Mouse (Mus musculus) left cerebral cortex, postnatal 14 days (tissue): ENCODE measurements around the gene Acox1. TPM values are rescaled to one million over a fixed set of nuclear protein-coding genes. Genes with fewer than 3 reads are reported as not detected.

Experiments used
- DNase-seq, 2 experiments: peaks; one replicate each; pipeline ENCODE4 v3.0.0; 2021 to 2022; ENCODE audit warnings: low spot score in 2 of 2, mixed read lengths in 1 of 2
- intact Hi-C: fragments of 180-260 bp; cut with DNase I; formaldehyde crosslinking; loops from one replicate; pipeline ENCODE4 v1.15.1; 2025
- total RNA-seq, 2 experiments: library from RNA; stranded (reverse); gene quantifications; 2 replicates each; pipeline ENCODE4 v1.2.3; 2021

The Acox1 gene
- total RNA-seq, 2 experiments from 2014 or later: 120 to 121 TPM

DNA sequence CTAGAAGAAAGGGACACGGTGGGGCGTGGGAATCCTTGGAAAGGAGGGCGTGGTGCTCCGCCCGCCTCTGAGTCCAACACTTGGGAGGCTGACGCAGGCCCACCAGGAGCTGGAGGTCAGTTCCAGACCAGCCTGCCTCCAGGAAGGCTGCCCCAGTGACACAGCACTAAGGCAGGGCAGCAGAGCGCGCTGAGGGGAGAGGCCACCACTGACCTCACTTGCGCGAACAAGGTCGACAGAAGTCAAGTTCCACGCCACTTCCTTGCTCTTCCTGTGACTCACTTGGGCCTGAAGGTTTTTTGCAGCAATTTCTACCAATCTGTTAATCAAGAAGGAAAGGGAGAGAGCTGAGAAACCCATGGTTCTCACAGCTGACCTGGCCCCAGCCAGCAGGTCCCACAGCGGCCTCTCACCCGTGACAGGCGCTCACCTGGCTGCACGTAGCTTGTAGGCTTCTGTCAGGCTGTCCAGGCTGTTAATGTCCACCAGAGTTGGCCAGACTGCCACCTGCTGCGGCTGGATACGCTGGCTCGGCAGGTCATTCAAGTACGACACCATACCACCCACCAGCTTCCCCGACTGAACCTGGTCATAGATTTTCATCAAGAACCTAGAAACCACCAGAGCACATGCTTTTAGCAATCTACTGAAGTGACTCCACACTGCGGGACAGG is 23.9 kb downstream of the Acox1 start:
- intact Hi-C loops: no loop called here
- no peak for DNase-seq

DNA sequence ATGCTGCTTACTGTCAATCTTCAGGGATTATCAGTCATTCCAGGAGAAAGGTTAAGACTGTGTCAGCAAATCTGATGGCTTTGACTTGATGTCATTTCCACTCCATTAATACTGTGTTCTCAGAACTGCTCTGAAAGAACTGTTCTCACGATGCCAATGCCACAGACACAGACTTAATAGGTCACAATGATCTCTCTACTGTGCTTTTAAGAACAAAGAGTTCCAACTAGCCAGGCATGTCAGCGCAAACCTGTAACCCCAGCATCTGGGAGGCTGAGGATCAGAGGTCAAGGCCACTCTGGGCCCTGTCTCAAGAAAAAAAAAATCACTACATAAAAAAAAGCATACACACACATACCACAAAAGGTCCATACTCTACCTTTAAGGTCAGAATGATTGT is 26.9 kb downstream of the Acox1 start:
- no peak for DNase-seq
- intact Hi-C loops: no loop called here

DNA sequence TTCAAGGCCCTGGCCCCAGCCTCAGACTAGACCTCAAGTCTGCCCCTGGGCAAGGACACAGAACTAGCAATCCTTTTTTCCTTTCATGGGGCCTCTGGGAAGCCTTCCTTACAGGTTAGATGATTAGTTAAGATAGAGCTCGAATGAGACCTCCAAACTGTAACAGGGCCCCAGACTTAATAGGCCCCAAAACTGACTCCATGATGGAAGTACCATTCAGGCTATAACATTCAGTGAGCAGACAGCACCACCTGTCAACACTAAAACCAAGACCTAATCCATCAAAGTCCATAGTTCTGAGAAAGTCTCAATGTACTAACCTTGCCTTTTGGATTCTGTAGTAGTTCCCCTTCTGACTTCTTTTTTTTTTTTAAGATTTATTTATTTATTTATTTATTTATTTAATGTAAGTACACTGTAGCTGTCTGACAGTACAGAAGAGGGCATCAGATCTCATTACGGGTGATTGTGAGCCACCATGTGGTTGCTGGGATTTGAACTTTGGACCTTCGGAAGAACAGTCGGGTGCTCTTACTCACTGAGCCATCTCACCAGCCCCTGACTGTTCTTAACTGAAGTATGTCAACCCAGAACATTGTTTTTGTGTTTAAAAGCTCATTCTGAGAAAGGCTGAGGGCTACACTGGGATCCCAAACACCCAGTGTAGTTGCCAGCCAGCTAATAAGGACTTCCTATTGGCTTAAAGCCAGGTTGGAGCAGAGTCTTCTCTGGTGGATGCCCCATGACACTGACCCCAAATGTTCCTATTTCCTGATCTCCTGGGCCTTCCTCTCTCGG is 28.6 kb downstream of the Acox1 start:
- DNase-seq: no peak
- intact Hi-C loops: no loop called here

DNA sequence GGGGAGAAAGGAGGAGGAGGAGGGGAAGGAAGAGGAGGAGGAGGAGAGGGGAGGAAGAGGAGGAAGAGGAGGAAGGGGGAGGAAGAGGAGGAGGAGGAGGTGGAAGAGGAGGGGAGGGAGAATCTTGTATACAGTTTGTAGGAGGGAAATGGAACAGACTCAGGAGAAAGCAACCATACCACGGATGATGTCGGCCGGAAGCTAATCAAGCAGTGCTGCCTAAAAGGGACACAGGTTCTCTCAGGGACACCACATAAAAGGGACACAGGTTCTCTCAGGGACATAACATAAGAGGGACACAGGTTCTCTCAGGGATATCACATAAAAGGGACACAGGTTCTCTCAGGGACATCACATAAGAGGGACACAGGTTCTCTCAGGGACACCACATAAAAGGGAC is 29.6 kb downstream of the Acox1 start:
- intact Hi-C loops: no loop called here
- DNase-seq: no peak

DNA sequence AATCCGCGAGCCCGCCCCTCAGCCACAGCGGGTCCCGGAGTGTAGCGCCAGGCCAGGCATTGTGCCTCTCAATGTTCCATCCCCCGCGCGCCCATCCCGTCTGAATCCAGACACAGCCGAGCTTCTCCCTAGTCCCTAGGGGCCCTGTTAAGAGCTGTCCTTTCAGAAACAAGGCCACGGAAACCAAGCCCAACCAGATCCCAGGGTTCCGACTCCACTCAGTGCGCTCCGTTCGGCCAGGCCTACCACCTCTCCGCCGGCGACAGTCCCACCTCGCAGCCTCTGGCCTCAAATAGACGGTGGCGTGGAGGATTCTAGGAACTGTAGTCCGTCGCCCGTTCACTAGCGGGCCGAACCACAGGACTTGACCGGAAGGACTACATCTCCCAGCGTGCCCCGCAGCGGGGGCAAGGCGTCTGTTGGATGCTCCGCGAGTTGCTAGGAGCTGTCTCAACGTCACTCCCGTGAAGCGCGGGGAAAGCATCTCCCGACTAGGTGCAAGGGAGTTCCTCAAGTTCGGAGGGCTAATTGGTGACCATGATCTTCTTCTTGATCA is 30.9 kb downstream of the Acox1 start, which contains the start of gene Fbf1:
TSS of gene Fbf1 (minus strand) at position 283 of the 556 bp plus-strand sequence.
- peak; percentile 95 to 96 for DNase-seq
- intact Hi-C loops: no loop called here

DNA sequence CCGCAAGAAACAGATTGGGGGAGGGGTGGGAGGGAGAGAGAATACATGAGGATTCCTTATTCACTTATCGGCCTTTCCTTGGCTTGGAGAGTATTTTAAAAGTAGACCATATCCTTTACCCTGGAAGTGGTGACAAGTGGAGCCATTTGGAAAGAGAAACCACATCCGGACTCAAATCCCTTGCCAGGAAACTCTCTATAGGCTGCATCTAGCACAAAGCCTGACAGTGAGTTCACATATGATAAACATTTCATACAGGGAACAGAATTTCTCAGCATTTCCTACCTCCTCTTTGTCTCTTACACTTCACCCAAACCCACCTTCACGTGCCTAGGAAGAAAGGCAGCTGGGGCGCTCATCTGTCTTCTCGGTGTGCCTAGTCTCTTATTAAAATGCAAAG is 31.6 kb downstream of the Acox1 start:
- intact Hi-C loops: no loop called here
- DNase-seq: peak in 1 of 2 experiments; percentile 37

DNA sequence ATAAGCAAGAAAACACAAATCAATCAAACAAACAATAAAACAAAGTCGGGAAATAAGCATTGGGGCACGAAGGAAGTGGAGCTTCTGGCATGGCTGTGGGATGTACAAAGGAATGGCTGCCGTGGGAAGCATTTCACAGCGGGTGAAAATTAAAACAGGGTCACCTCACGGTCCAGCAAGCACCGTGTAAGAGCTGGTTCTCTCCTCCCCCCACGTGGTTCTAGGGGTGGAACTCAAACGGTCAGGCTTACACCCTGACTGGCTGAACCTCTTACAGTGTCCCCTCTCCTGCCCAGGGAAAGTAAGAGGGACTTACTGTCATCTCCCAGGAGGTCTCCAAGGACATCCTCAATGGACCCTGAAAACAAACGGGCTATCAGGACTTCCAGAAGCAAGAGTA is 35.8 kb downstream of the Acox1 start:
- intact Hi-C loops: no loop called here
- DNase-seq: no peak

DNA sequence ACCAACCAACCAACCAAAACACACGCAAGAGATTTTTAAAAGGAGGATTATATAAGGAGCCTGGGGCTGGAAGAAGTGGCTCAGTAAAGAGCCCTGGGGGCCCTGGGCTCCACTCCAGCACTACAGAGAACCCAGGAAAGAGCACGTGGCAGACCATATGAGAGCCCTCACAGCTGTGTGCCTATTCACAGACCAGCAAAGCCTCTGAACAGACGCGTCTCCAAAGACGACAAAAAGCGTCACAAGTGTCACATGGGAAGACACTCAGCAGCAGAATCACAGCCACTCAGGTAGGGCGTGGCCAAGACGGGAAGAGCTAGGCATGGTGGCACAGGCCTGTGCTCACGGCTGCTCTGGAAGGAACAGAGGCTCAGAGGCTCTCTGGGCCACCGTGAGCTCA is 36.7 kb downstream of the Acox1 start:
- peak; percentile 65 to 87 for DNase-seq

DNA sequence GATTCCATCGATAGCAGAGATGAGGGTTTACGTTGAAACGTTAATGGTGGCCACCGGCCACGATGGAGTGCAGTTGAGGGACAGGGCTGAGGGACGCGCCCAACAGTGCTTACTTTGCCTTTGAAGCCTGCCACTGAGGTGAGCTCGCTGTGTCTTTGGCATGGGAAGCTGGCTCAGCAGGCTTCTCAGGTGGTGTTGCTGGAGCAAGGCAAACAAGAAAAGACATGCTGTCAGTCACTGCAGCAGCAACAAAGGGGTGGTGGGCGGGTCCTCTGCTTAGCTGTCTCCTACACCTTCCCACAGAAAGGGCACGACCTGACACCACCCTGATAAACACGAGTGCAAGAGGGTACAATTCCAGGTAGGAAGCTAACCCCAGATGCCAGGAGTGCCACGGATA is 37.5 kb downstream of the Acox1 start:
- DNase-seq: no peak
- intact Hi-C loops: no loop called here

More for the DNA sequence above, 36.7 kb downstream of the Acox1 start:
- intact Hi-C loops: no loop called here

DNA sequence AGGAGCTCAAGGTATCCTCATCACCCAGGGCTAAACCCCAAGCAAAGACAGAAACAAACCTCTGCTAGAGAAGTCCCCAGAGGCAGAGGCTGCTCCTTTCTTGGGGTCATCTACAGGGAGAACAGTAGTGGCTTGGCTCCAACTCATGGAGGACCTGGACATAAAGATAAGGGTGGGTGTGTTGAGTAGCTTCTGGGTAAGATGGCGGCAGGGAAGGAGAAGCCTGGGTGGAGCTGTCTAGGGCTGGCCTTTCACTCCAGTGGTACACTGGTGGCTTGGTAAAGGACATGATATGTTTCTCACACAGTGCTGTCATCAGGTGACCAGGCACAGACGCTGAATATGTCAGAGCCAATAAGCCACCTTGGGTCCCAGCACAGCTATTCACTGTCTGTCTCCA is 47.9 kb downstream of the Acox1 start:
- no peak for DNase-seq
- intact Hi-C loops: no loop called here

DNA sequence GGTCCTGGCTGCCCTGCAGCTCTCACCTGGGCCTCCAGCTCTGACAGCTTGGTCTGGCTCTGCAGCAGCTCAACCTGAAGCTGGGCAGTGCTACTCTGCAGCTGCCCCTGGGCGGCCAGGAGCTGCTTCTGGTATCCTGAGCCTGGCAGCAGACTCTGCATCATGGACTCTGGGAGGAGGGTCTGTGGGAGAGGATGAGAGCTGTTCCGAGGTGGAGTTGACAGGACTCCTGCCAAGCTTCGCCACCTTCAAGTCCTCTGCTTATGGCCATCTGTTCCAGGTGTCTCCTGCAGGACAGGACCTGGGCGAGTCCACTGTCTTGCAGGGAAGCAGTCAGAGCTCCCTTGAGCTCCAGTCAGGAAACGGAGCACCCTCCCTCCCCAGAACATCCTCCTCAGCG is 49.5 kb downstream of the Acox1 start:
- intact Hi-C loops: no loop called here
- DNase-seq: no peak

DNA sequence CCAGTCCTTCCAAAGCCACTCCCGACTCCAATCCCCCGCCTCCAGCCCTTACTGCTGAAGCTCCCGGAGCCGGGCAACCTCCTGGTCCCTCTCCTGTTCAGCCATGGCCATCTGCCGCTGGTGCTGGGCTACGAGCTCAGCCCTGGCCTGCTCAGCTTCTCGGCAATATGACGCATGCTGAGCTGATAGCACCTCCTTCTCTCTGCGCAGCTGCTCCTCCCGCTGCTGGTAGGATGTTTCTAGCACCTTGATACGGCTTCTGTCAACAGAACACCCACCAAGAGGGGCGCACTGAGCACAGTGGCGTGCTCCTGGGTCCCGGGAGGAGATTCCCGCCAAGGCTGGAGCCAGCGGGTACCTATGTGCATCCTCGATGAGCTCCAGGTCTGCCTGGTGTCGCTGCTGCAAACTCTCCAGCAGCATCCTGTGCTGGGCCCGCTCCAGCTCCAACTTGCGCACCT is 50.1 kb downstream of the Acox1 start:
- peak; percentile 30 to 58 for DNase-seq
- intact Hi-C loops: no loop called here

DNA sequence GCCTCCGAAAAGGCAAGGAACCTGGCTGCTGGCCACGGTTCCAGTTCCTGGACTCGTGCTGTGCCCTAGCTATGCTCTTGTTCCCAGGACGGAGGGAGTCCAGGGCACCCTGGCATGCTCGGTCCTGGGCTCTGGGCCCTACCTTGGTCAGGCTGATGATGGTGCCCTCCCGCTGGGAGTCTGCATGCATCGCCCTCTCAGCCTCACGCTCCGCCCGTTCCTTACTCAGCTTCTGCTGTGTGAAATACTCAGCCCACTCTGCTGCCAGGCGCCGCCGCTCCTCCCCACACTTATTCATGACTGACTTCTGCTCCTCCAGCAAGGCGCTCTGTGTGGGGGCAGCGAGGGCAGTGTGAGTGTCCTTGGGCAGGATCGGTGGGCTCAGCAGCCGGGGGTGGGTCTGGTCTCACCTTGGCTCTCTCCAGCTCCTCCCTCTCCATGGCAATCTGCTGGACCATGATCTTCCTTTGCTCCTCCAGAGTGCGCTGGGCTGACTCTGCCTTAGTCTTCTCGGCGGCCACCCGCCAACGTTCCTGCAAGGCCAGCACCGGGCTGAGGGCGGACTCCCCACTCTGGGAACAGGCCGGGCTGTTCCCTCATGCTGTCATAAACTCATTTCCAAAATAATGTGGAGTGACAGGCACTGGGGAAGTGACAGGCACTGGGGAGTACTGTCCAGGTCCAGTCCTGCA is 52.4 kb downstream of the Acox1 start:
- DNase-seq: peak; percentile 65 to 67
- intact Hi-C loops: no loop called here

DNA sequence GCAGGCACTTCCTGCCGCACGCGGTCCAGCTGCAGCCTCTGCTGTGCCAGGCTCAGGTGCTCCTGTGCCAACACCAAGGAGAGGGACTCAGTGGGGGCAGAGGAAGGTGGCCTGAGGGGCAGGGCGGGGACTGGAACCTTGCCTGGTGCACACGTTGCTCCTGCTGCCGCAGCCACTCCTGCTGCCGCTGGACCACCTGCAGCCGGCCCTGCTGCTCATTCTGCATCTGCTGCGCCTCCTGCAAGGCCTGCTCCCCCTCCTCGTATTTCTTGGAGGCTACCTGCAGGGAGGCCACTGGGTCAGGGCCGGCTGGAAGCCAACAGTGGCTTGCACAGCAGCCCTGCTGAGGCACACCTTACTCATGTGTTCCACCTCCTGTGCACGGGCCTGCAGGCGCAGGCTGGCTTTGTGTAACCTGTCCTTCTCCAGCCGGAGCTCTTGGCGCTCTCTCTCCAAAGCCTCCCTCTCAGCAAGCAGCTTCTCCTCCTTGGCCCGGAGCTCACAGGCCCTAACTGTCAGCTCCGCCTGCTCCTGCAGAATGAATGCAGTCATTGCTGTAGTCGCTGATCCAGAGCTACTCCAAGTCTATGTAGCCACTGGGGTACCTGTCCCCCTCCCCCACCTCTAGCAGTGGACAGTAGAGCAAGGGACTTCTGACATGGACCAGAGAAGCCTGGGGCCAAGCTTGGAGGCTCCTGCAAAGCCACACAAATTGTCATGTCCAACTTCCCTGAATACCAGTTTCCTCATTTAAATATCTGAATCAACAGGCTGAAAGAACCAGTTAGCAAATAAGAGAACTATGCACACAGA is 53.2 kb downstream of the Acox1 start:
- no peak for DNase-seq
- intact Hi-C loops: no loop called here

DNA sequence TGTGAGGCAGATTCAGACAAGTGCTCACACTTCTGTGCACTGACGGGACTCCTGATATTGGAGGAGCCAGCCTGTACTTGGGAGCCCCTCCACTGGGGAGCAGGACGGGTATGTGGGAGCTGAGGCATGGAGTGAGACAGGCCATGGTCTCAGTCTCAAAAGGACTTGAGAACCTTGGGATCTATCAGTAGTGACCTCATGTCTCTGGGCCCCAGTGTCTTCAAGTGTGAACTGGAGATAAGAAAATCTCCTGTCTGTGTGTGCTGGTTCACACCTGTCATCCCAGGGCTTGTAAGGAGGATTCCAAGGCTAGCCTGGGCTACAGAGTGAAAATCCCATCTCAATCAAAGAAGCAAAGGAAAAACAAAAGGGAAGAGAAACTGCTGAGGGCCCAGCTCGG is 55.4 kb downstream of the Acox1 start:
- intact Hi-C loops: no loop called here
- no peak for DNase-seq

DNA sequence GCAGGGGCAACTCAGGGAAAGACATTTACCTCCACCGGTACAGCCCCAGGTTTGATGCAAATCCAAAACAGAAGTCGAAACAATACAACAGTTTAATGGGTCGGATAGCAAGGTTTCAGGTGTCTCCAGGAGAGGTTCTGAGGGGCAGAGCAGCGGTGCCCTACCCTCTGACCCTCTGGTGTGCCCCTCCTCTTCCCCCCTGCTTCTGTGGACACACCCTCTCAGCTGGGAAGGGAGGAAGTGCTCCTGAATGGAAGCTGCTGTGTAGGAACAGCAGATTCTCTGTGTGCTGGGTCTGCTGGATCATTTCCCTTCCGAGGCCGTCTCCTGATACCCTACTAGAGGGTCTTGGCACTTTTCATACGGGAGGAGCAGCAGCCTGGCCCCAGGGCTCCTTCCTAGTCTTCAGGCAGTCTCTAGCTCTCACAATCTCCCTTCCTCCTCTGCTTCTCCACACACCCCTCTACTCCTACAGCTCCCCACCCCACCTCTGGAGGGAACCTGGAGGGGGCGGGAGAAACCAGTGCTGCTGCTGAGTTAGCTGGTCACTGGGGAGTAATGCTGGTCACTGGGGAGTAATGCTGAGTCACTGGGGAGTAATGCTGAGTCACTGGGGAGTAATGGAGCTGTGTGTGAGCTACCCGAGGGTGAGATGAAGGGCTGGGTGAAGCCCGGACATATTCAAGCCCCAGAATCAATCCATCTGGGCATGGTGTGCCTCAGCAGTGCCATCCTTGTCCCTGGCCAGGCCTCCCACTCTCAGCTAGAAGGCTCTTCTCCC is 56.4 kb downstream of the Acox1 start:
- intact Hi-C loops: no loop called here
- DNase-seq: no peak

DNA sequence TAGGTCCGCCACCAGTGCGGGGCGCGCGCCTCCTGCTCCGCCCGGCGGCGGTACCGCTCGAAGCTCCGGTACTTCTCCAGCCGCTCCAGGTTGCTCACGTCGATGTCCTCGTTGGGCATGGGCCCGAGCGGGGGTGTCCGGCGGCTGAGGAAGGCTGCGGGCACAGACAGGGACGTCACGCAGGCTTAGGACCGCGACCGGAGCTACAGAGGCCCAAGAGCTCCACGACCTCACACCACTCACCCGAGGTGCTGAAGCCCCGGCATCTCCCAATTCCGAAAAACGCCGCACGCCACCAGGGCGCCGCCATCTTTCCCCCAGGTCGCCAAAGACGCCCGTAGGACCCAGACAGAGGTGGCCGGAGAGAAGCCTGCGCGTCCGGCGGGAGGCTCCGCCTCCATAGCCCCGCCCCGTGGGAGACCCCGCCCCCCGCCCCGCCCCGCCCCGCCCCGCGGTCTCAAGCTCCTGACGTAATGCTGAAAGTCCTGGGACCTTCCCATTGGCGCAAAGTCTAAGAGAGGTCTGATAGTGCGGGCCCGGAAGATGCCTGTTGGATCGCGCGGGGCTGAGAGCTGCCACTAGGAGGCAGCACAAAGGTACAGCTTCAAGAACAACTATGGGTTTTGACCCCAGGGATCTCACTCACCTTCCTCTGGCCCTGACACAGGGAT is 60.2 kb downstream of the Acox1 start, which contains the start of gene Mrpl38:
TSS of gene Mrpl38 (minus strand) at position 401 of the 671 bp plus-strand sequence.
- intact Hi-C loops: no loop called here
- peak; percentile 81 to 90 for DNase-seq

DNA sequence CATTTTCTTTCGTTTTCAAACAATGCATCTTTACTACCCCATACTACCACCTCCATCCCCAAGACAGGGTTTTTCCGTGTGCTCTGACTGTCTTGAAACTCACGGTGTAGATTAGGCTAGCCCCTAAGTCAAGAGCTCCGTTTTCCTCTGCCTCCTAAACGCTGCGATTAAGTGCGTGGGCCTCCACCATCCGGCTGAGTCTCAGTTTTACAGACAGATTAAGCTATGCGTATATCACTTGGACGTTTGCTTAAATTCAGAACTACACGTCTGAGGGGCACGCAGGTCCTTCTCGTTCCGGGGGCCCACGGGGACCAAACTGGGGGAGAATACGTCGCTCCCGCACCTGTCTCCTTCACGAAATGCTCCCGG is 60.8 kb downstream of the Acox1 start:
- no peak for DNase-seq
- intact Hi-C loops: no loop called here
